Mouse (Mus musculus): ENCODE measurements around the gene Pramef6. TPM values are rescaled to one million over a fixed set of nuclear protein-coding genes. Genes with fewer than 3 reads are reported as not detected.

Pramef6 gene
- not detected in 2 replicates for polyA plus RNA-seq (2012; rRNA removed)

GRCm38 (mm10) chr4:143900280-143900679 lies at the start of gene Pramef6:
Gene Pramef6, minus strand, starts transcription at chr4:143900380.

GRCm38 (mm10) chr4:143846197-143846596 lies 54.0 kb downstream of the Pramef6 start, which contains the start of gene Gm13103:
Gene Gm13103, plus strand, starts transcription at chr4:143846497.

Other genes starting within 250 kb of the Pramef6 start
- gene Gm13088, start 243.1 kb downstream of the Pramef6 start, polyA plus RNA-seq (2012; rRNA removed) = not detected in 2 replicates
- not detected in 2 replicates for gene Gm13089, start 197.7 kb downstream of the Pramef6 start, polyA plus RNA-seq (2012; rRNA removed)
- not detected in 2 replicates for gene Gm13078, start 180.9 kb downstream of the Pramef6 start, polyA plus RNA-seq (2012; rRNA removed)
- gene Gm13023, start 111.0 kb downstream of the Pramef6 start, polyA plus RNA-seq (2012; rRNA removed) = not detected in 2 replicates
- gene Gm13084, start 84.3 kb downstream of the Pramef6 start, polyA plus RNA-seq (2012; rRNA removed) = not detected in 2 replicates
- not detected in 2 replicates for gene Gm13103, start 53.9 kb downstream of the Pramef6 start, polyA plus RNA-seq (2012; rRNA removed)
- not detected in 2 replicates for gene Pramef25, start 50.6 kb upstream of the Pramef6 start, polyA plus RNA-seq (2012; rRNA removed)
- gene Gm13101, start 66.6 kb upstream of the Pramef6 start, polyA plus RNA-seq (2012; rRNA removed) = not detected in 2 replicates
- gene Pramef17, start 94.0 kb upstream of the Pramef6 start, polyA plus RNA-seq (2012; rRNA removed) = not detected in 2 replicates
- gene Pramel4, start 158.7 kb upstream of the Pramef6 start, polyA plus RNA-seq (2012; rRNA removed) = not detected in 2 replicates
- gene Gm13102, start 206.1 kb upstream of the Pramef6 start, polyA plus RNA-seq (2012; rRNA removed) = not detected in 2 replicates